Mouse (Mus musculus) cerebellum, postnatal 10 days (tissue): ENCODE results near the gene Kcnq4.

Experiments
- DNase-seq, 2 experiments: peaks; one replicate each; pipeline ENCODE4 v3.0.0; 2021; ENCODE audit warnings: mixed read lengths in 2 of 2

Gene Kcnq4

GRCm38 (mm10) chr4:120747941-120748866 lies at the start of gene Kcnq4:
TSS of gene Kcnq4 (minus strand) at chr4:120748612.
- DNase-seq = no peak

- no peak for DNase-seq
Observed at GRCm38 (mm10) chr4:120796687-120797086, 48.3 kb upstream of the Kcnq4 start.

GRCm38 (mm10) chr4:120795646-120796045 lies 47.2 kb upstream of the Kcnq4 start:
- DNase-seq = no peak

- DNase-seq = no peak
Observed at GRCm38 (mm10) chr4:120792918-120793317, 44.5 kb upstream of the Kcnq4 start.

DNA sequence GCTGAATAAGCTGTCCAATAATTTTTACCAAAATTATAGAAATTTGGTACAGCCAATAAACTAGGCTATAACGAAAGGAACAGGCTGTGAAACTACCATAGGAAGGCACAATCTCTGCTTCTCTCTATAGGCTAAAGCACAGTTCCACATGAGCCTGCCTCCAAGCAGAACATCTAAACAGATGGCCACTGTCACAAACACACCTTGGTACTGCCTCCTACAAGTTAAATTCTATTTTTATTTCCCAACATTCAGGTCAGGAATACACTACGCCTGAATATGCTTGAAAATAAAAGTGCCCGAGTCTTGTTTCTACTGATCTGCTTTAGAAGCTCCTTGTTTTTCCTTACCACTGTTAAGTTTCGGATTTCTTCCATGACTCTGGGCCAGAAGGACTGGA lies 41.6 kb upstream of the Kcnq4 start:
- DNase-seq = no peak

GRCm38 (mm10) chr4:120755801-120756200 lies 7.4 kb upstream of the Kcnq4 start:
- DNase-seq = no peak

- peak; percentile 93 to 95 for DNase-seq
Observed at GRCm38 (mm10) chr4:120755299-120755698, 6.9 kb upstream of the Kcnq4 start.

DNA sequence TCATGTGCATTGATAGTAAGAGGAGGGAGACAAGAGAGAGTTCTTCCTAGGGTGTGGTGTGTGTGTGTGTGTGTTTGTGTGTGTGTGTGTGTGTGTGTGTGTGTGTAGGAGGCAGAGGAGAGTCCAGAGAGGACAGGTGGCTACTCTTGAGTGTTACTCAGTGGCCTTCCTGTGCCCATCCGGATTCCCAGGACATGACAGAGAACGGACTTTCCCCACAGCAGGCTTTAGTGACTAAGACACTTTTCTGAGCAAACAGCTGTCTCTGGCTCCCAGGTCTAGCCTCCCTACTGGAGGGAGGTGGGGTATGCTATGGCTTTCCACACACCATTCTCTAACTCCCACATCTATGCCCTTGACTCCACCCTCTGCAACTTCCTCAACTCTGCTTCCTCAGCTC lies 1.2 kb upstream of the Kcnq4 start:
- DNase-seq = no peak

GRCm38 (mm10) chr4:120747243-120747792 lies 1.1 kb downstream of the Kcnq4 start:
- peak; percentile 47 to 48 for DNase-seq

- peak; percentile 50 to 52 for DNase-seq
Observed at GRCm38 (mm10) chr4:120746552-120747150, 1.8 kb downstream of the Kcnq4 start.

GRCm38 (mm10) chr4:120745731-120746551 lies 2.5 kb downstream of the Kcnq4 start:
- DNase-seq = no peak

DNA sequence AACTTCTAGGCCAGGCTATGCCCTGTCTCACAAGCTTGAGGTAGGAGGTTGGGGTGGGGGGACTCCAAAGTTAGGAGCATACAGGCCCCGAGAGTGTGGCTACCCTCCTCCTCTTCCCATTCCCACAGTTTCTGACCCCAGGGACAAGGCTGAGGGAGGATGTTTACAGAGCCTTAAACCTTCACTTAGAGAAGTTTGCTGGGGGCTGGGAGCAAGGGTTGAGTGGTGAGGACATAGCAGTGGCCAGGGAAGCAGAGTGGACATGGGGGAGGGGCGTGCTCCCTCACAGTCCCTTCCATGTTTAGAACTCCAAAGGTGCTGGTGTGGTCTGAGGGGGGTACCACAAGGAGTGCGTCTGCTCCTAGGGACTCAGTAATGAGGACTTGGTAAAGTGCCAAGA lies 4.8 kb downstream of the Kcnq4 start:
- DNase-seq = no peak

- peak; percentile 68 to 80 for DNase-seq
Observed at GRCm38 (mm10) chr4:120741303-120741702, 7.1 kb downstream of the Kcnq4 start.

DNA sequence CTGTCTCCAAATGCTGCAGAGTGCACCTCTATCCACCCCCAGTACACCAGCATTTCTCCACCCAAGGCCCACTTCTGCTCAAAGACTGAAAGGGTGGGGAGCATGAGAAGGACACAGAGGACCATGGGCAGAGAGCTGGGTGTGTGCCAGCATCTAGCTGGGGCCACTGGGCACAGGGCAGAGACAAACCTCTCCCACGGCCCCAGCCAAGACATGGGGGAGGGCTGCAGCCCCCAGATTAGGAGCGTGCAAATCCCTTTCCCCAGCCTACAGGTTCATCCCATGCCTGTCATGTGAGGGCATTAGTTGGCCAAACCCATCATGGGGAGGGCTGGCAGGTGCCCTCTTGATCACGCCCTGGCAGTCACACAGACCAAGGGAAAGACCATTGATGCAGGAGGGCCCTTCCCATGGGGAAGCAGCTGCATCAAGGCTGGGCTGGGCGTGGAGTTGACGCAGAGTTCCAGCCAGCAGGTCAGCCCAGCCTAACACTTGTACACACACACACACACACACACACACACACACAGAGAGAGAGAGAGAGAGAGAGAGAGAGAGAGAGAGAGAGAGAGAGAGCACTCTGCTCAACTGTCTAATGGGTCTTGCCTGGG lies 14.3 kb downstream of the Kcnq4 start:
- peak in 1 of 2 experiments; percentile 49 for DNase-seq

- no peak for DNase-seq
Observed at GRCm38 (mm10) chr4:120732737-120733136, 15.7 kb downstream of the Kcnq4 start.

GRCm38 (mm10) chr4:120731030-120731644 lies 17.3 kb downstream of the Kcnq4 start:
- peak; percentile 77 to 82 for DNase-seq

GRCm38 (mm10) chr4:120730574-120730973 lies 17.8 kb downstream of the Kcnq4 start:
- no peak for DNase-seq

- DNase-seq = peak; percentile 88 to 92
Observed at GRCm38 (mm10) chr4:120730146-120730545, 18.3 kb downstream of the Kcnq4 start.

DNA sequence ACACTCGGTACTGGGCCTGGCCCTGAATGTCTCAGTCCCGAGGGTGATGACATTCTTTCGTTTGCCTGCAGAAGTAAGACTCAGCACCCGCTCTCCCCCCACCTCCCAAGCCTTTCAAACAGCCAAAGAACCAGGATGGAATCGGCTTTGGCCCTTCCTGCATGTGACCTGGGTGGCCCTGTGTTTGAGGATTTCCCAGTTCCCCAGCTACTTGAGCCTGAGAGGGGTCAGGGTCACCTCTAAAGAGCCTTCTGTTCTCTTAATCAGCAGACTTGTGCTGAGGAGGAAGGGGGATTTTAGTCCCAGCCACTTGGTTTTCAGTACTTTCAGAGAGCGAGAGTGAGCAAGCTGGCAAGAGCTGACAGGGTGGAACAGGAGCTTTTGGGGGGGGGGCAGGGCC lies 19.0 kb downstream of the Kcnq4 start:
- no peak for DNase-seq

DNA sequence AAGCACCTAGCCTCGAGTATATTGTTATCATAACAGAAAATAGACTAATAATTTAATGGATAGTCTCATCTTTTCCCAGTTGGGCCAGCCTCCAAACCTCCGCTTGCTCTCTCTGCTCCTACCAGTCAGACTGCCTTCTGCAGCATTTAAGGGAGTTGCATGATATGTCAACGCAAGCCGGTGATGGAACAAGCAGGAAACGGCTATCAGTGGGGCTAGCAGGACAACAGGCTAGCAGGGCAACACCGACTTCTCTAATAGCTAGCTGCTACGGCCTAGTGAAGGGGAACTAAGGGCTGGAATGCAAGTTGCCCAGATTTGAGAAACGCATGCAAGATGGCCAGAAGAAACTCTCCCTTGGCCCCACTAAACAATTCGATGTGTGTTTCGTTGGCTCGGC lies 20.6 kb downstream of the Kcnq4 start:
- no peak for DNase-seq

- no peak for DNase-seq
Observed at GRCm38 (mm10) chr4:120726174-120726573, 22.2 kb downstream of the Kcnq4 start.

DNA sequence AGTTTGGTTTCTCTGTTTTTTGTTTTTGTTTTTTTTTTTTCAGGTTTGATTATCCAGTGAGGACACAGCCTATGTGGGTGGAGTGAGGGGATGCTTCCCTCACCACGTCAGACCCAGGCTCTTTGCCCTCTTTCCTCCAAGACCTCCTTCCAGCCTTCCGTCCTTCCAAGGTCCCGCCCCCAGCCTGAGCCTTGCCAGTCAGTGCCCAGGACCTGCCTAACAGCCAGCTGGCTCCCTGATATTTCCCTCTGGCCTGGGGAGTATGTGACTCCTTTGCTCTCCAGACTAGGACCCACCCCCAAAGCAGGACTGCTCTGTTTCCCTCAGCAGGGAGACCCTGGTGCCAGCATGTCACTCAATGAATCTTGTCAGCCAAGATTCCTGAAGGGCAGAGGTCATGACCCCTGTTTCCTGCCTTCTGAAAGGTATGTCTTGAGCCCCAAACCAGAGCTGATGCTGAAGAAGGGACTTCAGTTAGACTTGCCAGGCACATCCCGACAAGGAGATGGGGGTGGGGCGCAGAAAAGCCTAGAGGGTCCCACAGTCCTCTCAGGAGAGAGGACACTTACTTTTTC lies 22.8 kb downstream of the Kcnq4 start:
- peak; percentile 72 to 83 for DNase-seq
